In the genomic region with DNA sequence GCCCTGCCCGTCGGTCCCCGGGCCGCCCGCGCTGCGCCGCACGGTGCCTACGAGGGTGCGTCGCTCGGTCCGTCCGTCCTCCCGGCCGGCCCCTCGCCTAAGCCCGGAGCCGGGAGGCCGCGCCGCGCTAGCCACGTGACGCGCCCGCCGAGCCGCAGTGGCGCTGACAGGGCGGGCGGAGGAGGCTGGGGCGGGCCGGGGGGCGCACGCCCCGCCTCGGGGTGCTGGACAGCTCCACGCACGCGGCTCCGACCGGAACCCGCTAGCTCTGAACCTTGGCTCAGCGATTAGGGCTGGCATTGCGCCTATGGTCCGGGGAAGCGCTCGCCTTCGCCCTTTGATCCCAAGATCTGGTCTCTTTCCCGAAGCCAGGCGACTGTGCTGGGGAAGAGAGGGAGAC, we compare ENCODE assay signal across 8 mouse cellular contexts. TPM values are rescaled to one million over a fixed set of nuclear protein-coding genes. Genes with fewer than 3 reads are reported as not detected.
A peak's percentile ranks its signal among the peaks of the same experiment; 100 is the strongest.
DNase-seq lines count a peak whose midpoint lies in the region; ATAC-seq lines count a peak whose summit lies in the region.

A gene (minus strand): TSS at position 274 of the 400 bp plus-strand sequence.

- peaks cover 22% of the 10 kb centered on the region for H3K4me1 ChIP-seq in limb, embryonic 10.5 days
- peaks cover 30% of the 10 kb centered on the region for H3K4me1 ChIP-seq in midbrain, embryonic 13.5 days (replicated peaks)
- peaks cover 10% of the 10 kb centered on the region for H3K4me1 ChIP-seq in stomach, embryonic 15.5 days

- H3K9ac ChIP-seq in midbrain, embryonic 13.5 days (replicated peaks), result peak within 1 kb of the TSS; percentile 95
- peak within 1 kb of the TSS; percentile 60 for H3K9ac ChIP-seq in stomach, embryonic 15.5 days

- H3K36me3 ChIP-seq in limb, embryonic 10.5 days, result peaks cover 23% of the 10 kb centered on the region
- H3K36me3 ChIP-seq in midbrain, embryonic 13.5 days, result peaks cover 28% of the 10 kb centered on the region
- no peaks in the 10 kb centered on the region for H3K36me3 ChIP-seq in stomach, embryonic 15.5 days

- H3K4me3 ChIP-seq in limb, embryonic 10.5 days, result peak within 1 kb of the TSS; percentile 85
- H3K4me3 ChIP-seq in midbrain, embryonic 13.5 days (replicated peaks), result peak within 1 kb of the TSS; percentile 74
- peak within 1 kb of the TSS; percentile 69 for H3K4me3 ChIP-seq in stomach, embryonic 15.5 days (replicated peaks)

- peak; percentile 92 to 94 for DNase-seq in adrenal gland, postnatal 36 days
- DNase-seq in embryo, embryonic 11 days, result peak; percentile 92
- peak; percentile 84 for DNase-seq in kidney, adult 11 months
- peak; percentile 85 for DNase-seq in limb, embryonic 10.5 days (ENCODE audit: low spot score)

- no peaks in the 10 kb centered on the region; the same call in 1 of the 2 replicates for H3K27me3 ChIP-seq in limb, embryonic 10.5 days (ENCODE audit: low read depth, poor library complexity, severe bottlenecking)
- H3K27me3 ChIP-seq in midbrain, embryonic 13.5 days, result no peaks in the 10 kb centered on the region
- H3K27me3 ChIP-seq in stomach, embryonic 15.5 days (replicated peaks), result no peaks in the 10 kb centered on the region

- ATAC-seq in granulocyte monocyte progenitor cell, adult 5-6 weeks (replicated peaks; ENCODE audit: poor library complexity, severe bottlenecking), result peak; percentile 78
- ATAC-seq in midbrain, embryonic 13.5 days, result peak; percentile 89
- peak; percentile 90 for ATAC-seq in stomach, embryonic 15.5 days (ENCODE audit: insufficient read depth, low FRiP score, low read depth)
- no peak for ATAC-seq in monocyte, adult 5-6 weeks (replicated peaks; ENCODE audit: insufficient number of reproducible peaks, low FRiP score, low TSS enrichment, poor library complexity, severe bottlenecking)

- H3K27ac ChIP-seq in limb, embryonic 10.5 days, result peak within 1 kb of the TSS; percentile 91
- peak within 1 kb of the TSS; percentile 92 for H3K27ac ChIP-seq in midbrain, embryonic 13.5 days
- H3K27ac ChIP-seq in stomach, embryonic 15.5 days, result peak within 1 kb of the TSS; percentile 40; the same call in 1 of the 2 replicates

- H3K4me2 ChIP-seq in midbrain, embryonic 13.5 days (replicated peaks), result peak within 1 kb of the TSS; percentile 75
- peak within 1 kb of the TSS; percentile 91 for H3K4me2 ChIP-seq in stomach, embryonic 15.5 days

- under 1% methylated on average over 53 of the region's 53 CpGs for WGBS in limb, embryonic 10.5 days
- 0% methylated on average over 53 of the region's 53 CpGs for WGBS in midbrain, embryonic 13.5 days
- under 1% methylated on average over 52 of the region's 53 CpGs for WGBS in stomach, embryonic 15.5 days

- H3K9me3 ChIP-seq in limb, embryonic 10.5 days (replicated peaks), result no peaks in the 10 kb centered on the region; the same call in 1 of the 2 replicates
- no peaks in the 10 kb centered on the region for H3K9me3 ChIP-seq in midbrain, embryonic 13.5 days
- H3K9me3 ChIP-seq in stomach, embryonic 15.5 days, result no peaks in the 10 kb centered on the region

RNA-seq across cellular contexts. Expression of the gene that starts here (rescaled TPM):
- 10 to 100 TPM; 18.4 to 19.3 TPM for total RNA-seq in adrenal gland, postnatal 36 days (2021)
- total RNA-seq in granulocyte monocyte progenitor cell, adult 5-6 weeks (2014; fragmentation: Nextera tagmentation), result not detected in 2 replicates
- total RNA-seq in granulocyte monocyte progenitor cell, adult 5-6 weeks (2017), result not detected in 2 replicates
- 7.8 and 9.4 TPM in 2 replicates for polyA plus RNA-seq in limb, embryonic 10.5 days (2016; fragmentation: Nextera tagmentation; extraction: Ambion mirVana)
- polyA plus RNA-seq in midbrain, embryonic 13.5 days (2015; fragmentation: Nextera tagmentation; extraction: Ambion mirVana), result 25.9 and 31.1 TPM in 2 replicates
- polyA plus RNA-seq in stomach, embryonic 15.5 days (2015; fragmentation: Nextera tagmentation; extraction: Ambion mirVana), result 6.3 and 7.1 TPM in 2 replicates
- total RNA-seq in monocyte, adult 5-6 weeks (2017), result not detected in 3 replicates

Comparison
In these comparisons a context has a peak if more than half of its experiments do, and no peak if none do; other contexts are left out.
1. RNA of the gene that starts here (total RNA-seq): 18.4 to 19.3 TPM in adrenal gland, postnatal 36 days; not detected in granulocyte monocyte progenitor cell, adult 5-6 weeks and not detected in monocyte, adult 5-6 weeks; every median in the first group is over 10 times any median in the second.
2. Peak in ATAC-seq in granulocyte monocyte progenitor cell, adult 5-6 weeks; RNA of the gene not detected or under 1 TPM.
3. H3K27ac ChIP-seq: peak in every context shown above with its lines; median percentile 92 in midbrain, embryonic 13.5 days; 91 in limb, embryonic 10.5 days; 40 in stomach, embryonic 15.5 days.
4. Peak in every context shown above with its lines, with median percentiles within 50 percentile points of each other: DNase-seq and H3K4me3 ChIP-seq.